Mouse (Mus musculus): Measurements from ENCODE around the gene Trim7.
"Not testable (repeated sequence)": the region's sequence is repeated elsewhere in the genome, so short reads cannot be mapped to it uniquely, and the experiment has no call there.

Trim7 gene

GRCm38 (mm10) chr11:48825979-48826751, at the start of gene Trim7, which contains the start of gene Gm12184:
Trim7 (plus strand) TSS chr11:48826140.
Gm12184 (minus strand) TSS chr11:48826655.
- DNase-seq: peak; percentile 44 to 64

- DNase-seq: no peak
Measured at GRCm38 (mm10) chr11:48776664-48777063, 49.3 kb upstream of the Trim7 start.

- DNase-seq: no peak
Measured at GRCm38 (mm10) chr11:48777303-48777702, 48.6 kb upstream of the Trim7 start.

DNA sequence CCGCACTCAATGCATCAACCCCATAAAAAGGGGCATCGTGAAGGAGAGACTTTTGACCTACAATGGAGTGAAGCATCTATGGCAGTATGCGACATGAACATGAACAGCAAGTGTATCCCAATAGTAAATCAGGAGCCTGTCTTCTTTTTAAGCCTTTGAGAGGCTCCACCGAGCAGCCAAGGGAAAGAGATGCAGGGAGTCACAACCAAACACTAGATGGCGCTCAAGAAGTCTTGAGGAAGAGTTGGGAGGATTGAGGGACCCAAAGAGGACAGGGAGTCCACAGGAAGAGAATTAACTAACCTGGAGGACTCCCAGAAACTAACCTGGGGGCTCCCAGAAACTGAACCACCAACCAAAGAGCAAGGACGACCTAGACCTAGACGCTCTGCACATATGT, 46.5 kb upstream of the Trim7 start:
- peak; percentile 36 to 50 for DNase-seq

- no peak for DNase-seq
Measured at GRCm38 (mm10) chr11:48782243-48782642, 43.7 kb upstream of the Trim7 start.

- peak; percentile 39 to 66 for DNase-seq
Measured at GRCm38 (mm10) chr11:48787455-48788211, 38.3 kb upstream of the Trim7 start.

- peak; percentile 89 to 91 for DNase-seq
Measured at GRCm38 (mm10) chr11:48788311-48789089, 37.4 kb upstream of the Trim7 start.

DNA sequence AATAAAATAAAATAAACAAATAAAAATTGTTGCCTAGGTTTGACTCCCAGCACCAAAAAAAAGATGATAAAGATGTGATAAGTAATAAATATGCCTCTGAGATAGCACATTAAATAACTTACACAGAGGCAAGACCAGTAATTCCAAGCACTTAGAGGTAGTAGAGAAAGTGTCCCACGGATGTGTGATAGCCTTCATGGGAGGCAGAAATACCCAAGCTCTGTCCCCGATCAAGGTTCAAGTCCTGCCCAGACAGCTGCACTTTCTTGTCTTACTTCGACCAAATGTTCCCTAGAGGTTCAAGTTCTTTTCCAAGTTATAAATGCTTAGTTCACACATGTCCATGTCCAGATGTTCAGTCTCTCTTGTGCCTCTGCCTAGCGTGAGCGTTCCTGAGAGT, 36.7 kb upstream of the Trim7 start:
- DNase-seq: no peak

DNA sequence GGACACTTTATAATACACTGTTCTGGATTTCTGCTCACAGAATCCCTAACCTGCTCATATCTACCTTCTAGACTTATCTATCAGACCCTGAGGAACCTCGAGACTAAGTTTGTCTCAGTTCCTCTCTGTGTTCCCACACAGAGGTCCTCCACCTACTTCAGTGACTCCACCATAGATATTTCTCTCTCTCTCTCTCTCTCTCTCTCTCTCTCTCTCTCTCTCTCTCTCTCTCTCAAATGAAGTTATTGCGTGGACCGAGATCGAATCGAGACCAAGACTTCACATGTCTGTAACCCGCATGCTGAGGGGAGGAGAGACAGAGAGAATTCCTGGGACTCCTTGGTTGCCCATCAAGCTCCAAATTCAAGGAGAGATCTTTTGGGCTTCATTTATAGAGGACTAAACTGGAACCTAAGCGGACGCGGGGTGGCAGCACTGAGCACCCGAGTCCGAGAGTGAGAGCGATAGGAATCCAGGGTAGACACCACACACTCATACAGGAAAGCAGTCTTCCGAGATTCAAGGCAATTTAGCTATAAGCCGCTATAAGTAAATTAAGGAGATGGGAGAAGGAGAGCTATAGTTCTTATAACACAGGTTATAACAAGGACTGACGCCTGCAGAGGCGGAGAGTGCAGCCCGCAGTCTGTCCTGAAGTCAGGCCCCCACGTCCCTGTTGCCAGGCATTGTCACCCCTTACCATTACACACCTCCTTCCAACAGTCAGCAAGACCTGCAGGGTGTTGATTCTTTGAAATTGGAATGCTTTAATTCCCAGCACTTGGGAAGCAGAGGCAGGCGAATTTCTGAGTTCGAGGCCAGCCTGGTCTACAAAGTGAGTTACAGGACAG, 35.7 kb upstream of the Trim7 start:
- peak; percentile 94 for DNase-seq

DNA sequence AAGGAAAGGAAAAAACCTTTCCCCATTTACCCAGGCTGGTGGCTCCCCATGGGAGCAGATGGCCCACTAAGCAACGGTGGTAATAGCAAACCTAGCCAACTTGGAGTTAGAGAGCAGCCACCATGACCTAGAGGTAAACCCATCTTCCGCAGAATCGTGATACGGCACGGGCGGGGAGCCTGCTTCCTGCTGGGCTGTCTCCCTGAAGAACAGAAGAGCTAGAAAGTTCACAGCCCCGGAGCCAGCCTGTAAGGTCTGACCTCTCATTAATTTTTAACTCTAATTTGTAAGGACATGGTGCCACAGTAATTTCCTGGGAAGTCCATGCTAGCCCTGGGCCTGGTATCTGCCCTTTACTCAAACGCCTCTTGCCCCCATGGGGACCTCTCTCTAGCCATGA, 35.0 kb upstream of the Trim7 start:
- peak; percentile 35 to 57 for DNase-seq

GRCm38 (mm10) chr11:48791894-48792293, 34.0 kb upstream of the Trim7 start:
- DNase-seq: not testable (repeated sequence)

- no peak for DNase-seq
Measured at GRCm38 (mm10) chr11:48793184-48793583, 32.8 kb upstream of the Trim7 start.

GRCm38 (mm10) chr11:48795221-48795620, 30.7 kb upstream of the Trim7 start:
- DNase-seq: peak in 1 of 2 experiments; percentile 52

DNA sequence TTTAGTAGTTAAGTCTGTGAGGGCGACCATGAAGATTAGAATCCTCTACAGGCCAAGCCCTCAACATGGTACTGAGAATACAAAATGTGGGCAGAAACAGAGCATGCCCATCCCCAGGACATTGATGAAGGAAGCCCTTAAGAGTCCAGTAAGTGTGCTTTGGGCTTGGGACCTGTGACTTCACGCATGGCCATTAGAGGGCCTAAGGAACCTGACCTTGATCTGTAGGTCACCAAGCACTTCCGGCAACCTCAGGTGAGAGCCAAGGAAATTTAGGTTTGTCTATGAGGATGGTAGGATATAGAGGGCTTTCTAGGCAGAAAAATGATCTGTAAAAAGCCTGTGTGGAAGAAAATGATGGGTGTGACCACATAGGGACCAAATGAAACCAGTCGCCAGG, 29.6 kb upstream of the Trim7 start:
- no peak for DNase-seq

DNA sequence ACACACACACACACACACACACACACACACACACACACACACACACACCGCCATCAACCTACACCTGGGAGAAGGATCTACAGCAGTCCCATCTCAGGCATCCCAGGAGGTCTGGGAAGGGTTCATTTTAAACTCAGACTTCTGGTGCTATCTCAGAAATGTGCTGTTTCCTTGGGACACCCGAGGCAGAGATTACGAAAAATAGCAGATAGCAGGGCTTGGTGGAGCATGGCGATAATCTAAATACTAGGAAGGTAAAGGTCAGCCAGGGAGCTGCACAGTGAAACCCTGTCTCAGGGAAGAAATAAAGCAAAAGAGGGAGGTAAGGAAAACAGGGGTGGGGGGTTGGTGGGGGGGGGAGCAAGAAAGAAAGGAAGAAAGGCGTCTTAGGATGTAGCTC, 28.7 kb upstream of the Trim7 start:
- DNase-seq: no peak

GRCm38 (mm10) chr11:48798308-48798707, 27.6 kb upstream of the Trim7 start:
- DNase-seq: no peak

- no peak for DNase-seq
Measured at GRCm38 (mm10) chr11:48798984-48799920, 26.7 kb upstream of the Trim7 start.

- peak; percentile 89 to 94 for DNase-seq
Measured at GRCm38 (mm10) chr11:48799921-48800701, 25.8 kb upstream of the Trim7 start, which contains the start of gene Rack1. Rack1 (plus strand) TSS chr11:48800332.

DNA sequence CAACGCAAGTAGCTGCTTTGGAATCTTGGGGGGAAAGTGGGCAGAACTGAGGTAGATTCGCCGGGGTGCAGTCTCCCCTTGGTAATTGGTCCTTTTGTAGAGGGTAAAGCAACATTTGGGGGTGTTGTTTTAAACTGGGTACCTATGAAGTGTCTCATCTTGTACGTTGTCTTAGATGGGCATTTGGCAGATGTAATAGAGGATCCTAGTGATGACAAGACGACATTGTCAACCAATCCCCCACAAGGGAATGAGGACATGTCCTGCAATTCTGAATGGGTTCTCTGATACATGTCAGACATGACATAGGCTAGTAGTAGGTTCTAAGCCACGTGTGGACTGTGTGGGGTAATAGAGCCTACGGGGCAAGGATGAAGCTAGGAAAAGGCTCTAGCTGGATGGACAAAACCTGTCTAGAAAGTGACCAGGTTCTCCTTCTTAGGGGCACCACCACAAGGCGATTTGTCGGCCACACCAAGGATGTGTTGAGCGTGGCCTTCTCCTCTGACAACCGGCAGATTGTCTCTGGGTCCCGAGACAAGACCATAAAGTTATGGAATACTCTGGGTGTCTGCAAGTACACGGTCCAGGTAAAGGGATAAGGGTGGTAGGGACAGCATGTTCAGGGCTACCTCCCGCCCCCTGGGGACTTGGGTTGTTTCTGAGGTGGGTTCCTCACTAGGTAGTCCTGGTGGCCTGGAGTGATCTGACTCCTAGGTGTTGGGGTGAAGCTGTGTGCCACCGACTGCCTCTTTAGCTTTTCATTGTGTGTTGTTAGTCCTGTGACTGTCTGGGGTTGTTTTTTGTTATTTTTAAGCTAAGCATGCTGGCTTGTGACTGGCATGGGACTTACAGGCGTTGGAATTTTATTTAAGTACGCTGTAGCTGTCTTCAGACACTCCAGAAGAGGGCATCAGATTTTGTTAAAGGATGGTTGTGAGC, 23.8 kb upstream of the Trim7 start:
- DNase-seq: no peak

Measured in kidney, postnatal 4 days (tissue).